Mouse (Mus musculus): ENCODE data around the gene Bicral.
"Not testable (repeated sequence)": the region's sequence is repeated elsewhere in the genome, so short reads cannot be mapped to it uniquely, and the experiment has no call there.

The Bicral gene

GRCm38 (mm10) chr17:46875626-46876025 lies 17.3 kb upstream of the Bicral start:
- peak; percentile 44 for DNase-seq (ENCODE audit: low read depth)

GRCm38 (mm10) chr17:46874133-46874532 lies 15.9 kb upstream of the Bicral start:
- DNase-seq (ENCODE audit: low read depth) = peak; percentile 36

GRCm38 (mm10) chr17:46872806-46873205 lies 14.5 kb upstream of the Bicral start:
- DNase-seq (ENCODE audit: low read depth) = no peak

- peak; percentile 69 for DNase-seq (ENCODE audit: low read depth)
Observed at GRCm38 (mm10) chr17:46870913-46871312, 12.6 kb upstream of the Bicral start.

- DNase-seq (ENCODE audit: low read depth) = peak; percentile 87
Observed at GRCm38 (mm10) chr17:46870204-46870798, 12.0 kb upstream of the Bicral start.

- DNase-seq (ENCODE audit: low read depth) = no peak
Observed at GRCm38 (mm10) chr17:46866836-46867235, 8.6 kb upstream of the Bicral start.

GRCm38 (mm10) chr17:46864566-46865195 lies 6.4 kb upstream of the Bicral start:
- no peak for DNase-seq (ENCODE audit: low read depth)

GRCm38 (mm10) chr17:46860120-46860519 lies 1.8 kb upstream of the Bicral start:
- no peak for DNase-seq (ENCODE audit: low read depth)

- DNase-seq (ENCODE audit: low read depth) = no peak
Observed at GRCm38 (mm10) chr17:46858749-46859444, 615 bp upstream of the Bicral start.

- peak; percentile 82 for DNase-seq (ENCODE audit: low read depth)
Observed at GRCm38 (mm10) chr17:46857361-46857902, 850 bp downstream of the Bicral start.

GRCm38 (mm10) chr17:46856471-46857360 lies 1.6 kb downstream of the Bicral start:
- DNase-seq (ENCODE audit: low read depth) = peak; percentile 91

- no peak for DNase-seq (ENCODE audit: low read depth)
Observed at GRCm38 (mm10) chr17:46856107-46856388, 2.2 kb downstream of the Bicral start.

- DNase-seq (ENCODE audit: low read depth) = peak; percentile 54
Observed at GRCm38 (mm10) chr17:46855328-46856106, 2.8 kb downstream of the Bicral start.

- DNase-seq (ENCODE audit: low read depth) = no peak
Observed at GRCm38 (mm10) chr17:46854640-46855110, 3.6 kb downstream of the Bicral start.

- no peak for DNase-seq (ENCODE audit: low read depth)
Observed at GRCm38 (mm10) chr17:46854096-46854495, 4.2 kb downstream of the Bicral start.

GRCm38 (mm10) chr17:46853281-46853680 lies 5.0 kb downstream of the Bicral start:
- peak; percentile 37 for DNase-seq (ENCODE audit: low read depth)

- no peak for DNase-seq (ENCODE audit: low read depth)
Observed at GRCm38 (mm10) chr17:46852725-46853124, 5.6 kb downstream of the Bicral start.

GRCm38 (mm10) chr17:46847206-46847605 lies 11.1 kb downstream of the Bicral start:
- DNase-seq (ENCODE audit: low read depth) = no peak

GRCm38 (mm10) chr17:46846573-46846972 lies 11.7 kb downstream of the Bicral start:
- not testable (repeated sequence) for DNase-seq (ENCODE audit: low read depth)

GRCm38 (mm10) chr17:46845262-46845661 lies 13.0 kb downstream of the Bicral start:
- DNase-seq (ENCODE audit: low read depth) = no peak

GRCm38 (mm10) chr17:46844811-46845210 lies 13.5 kb downstream of the Bicral start:
- DNase-seq (ENCODE audit: low read depth) = no peak
